Mouse (Mus musculus): ENCODE results near the gene L3hypdh.

DNA sequence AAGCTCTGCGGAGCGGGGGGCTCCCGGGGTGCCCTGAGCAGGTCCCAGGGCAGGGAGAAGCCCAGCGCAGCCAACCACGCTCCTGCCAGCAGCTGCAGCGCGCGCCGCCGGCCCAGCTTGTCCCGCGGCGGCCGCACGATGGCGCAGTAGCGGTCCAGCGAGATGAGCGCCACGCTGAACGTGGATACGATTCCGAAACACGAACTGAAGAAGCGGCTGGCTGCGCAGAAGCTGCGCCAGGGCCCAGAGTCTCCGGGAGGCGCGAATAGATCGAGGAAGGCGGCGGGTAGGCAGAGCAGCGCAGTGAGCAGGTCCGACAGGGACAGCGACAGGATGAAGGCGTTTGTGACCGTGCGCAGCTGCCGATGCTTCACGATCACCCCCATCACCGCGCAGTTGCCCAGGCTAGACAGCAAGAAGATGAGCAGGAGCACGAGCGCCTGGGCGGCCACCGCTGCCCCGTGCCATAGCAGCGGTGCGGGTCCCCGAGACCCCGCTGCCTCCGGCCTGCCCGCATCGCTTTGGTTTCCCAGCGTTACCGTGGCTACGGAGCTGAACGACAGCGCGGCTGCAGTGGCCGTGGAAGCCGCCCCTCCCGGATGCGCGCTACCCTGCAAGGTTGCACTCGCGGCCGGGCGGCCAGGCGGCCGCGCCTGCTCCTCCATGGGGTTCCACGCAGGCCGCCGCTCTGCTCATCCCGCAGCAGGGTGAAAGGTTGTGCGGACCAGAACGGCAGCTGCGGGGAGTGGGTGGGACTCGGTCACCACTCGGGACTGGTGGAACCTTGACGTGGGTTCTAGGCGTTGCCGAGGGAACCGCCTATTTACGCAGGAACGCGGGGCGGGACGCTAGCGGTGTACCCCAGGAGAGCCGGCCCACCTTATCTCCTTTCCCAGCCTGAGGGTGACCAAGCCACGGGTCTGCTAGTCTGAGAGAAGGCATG lies 14.6 kb downstream of the L3hypdh start, which contains the start of gene Gpr135:
- peak; percentile 79 for TF ChIP-seq CTCF (IDR thresholded peaks at IDR 0.05; ENCODE audit: low read depth)
- no peak for TF ChIP-seq EP300 (IDR thresholded peaks at IDR 0.05; ENCODE audit: low read depth)
